Mouse (Mus musculus) kidney, embryonic 16.5 days (tissue): ENCODE data around the gene Ptpre. TPM values are rescaled to one million over a fixed set of nuclear protein-coding genes. Genes with fewer than 3 reads are reported as not detected.
"Not testable (repeated sequence)": the region's sequence is repeated elsewhere in the genome, so short reads cannot be mapped to it uniquely, and the experiment has no call there.

ENCODE experiments used
- ATAC-seq: fragments of 200-750 bp; cut with Nextera tagmentation; 2 replicates; pipeline ENCODE4 v1.8.0; 2017; ENCODE audit warnings: moderate TSS enrichment; ENCODE audit not compliant: low FRiP score, low TSS enrichment
- H3K27ac ChIP-seq: fragments of 300-500 bp; sonication (generic); 2 replicates; pipeline ENCODE4 v1.5.1; 2014; ENCODE audit warnings: low read length
- H3K27me3 ChIP-seq: fragments of 300-500 bp; sonication (generic); 2 replicates; pipeline ENCODE4 v1.6.1; 2014; ENCODE audit warnings: low read length, control low read depth, mixed read lengths; ENCODE audit not compliant: insufficient read depth
- H3K36me3 ChIP-seq: fragments of 300-500 bp; sonication (generic); 2 replicates; pipeline ENCODE4 v1.6.1; 2014; ENCODE audit warnings: low read length, control low read depth, mixed read lengths; ENCODE audit not compliant: insufficient read depth
- H3K4me1 ChIP-seq: fragments of 300-500 bp; sonication (generic); 2 replicates; pipeline ENCODE4 v1.6.1; 2014; ENCODE audit warnings: low read length, control low read depth, mixed read lengths; ENCODE audit not compliant: insufficient read depth
- H3K4me2 ChIP-seq: fragments of 300-500 bp; sonication (generic); replicated peaks from 2 replicates; pipeline ENCODE4 v1.6.1; 2014; ENCODE audit warnings: low read depth, low read length
- H3K4me3 ChIP-seq: fragments of 300-500 bp; sonication (generic); 2 replicates; pipeline ENCODE4 v1.5.1; 2014; ENCODE audit warnings: mild to moderate bottlenecking, low read length
- H3K9ac ChIP-seq: fragments of 300-500 bp; sonication (generic); replicated peaks from 2 replicates; pipeline ENCODE4 v1.6.1; 2014; ENCODE audit warnings: low read length
- H3K9me3 ChIP-seq: fragments of 300-500 bp; sonication (generic); 2 replicates; pipeline ENCODE4 v1.6.1; 2016; ENCODE audit warnings: low read length, control low read depth
- WGBS: fragments of 180-500 bp; shearing (Covaris S2); extraction: QIAGEN DNeasy Blood & Tissue Kit; methylation state at CpG from one replicate; pipeline ENCODE4 v1.1.7; 2014; 5-methylcytosine and 5-hydroxymethylcytosine counted together
- polyA plus RNA-seq: library from polyadenylated mRNA; unstranded; fragments of >200 nt; fragmentation: Nextera tagmentation; extraction: Ambion mirVana; gene quantifications from 2 replicates; pipeline ENCODE4 v1.2.1, GENCODE M21; 2015

Ptpre gene
- polyA plus RNA-seq, 1 experiment from 2014 or later, result 1.3 TPM

DNA sequence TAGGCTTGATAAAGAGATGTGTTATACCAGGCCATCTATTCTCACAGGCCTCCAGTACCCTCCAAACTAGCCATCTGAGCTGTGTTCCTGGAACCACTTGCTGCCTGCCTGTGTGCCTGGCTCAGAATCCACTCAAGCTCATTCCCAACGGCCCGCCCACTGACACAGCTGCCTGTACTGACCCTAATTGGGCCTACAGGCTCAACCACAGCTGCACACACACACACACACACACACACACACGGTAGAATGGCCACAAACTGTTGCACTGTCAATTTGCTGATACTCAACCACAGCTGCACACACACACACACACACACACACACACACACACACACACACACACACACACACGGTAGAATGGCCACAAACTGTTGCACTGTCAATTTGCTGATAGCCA is 146.8 kb downstream of the Ptpre start:
- H3K36me3 ChIP-seq, result peaks cover 24% of the 10 kb centered on the region

DNA sequence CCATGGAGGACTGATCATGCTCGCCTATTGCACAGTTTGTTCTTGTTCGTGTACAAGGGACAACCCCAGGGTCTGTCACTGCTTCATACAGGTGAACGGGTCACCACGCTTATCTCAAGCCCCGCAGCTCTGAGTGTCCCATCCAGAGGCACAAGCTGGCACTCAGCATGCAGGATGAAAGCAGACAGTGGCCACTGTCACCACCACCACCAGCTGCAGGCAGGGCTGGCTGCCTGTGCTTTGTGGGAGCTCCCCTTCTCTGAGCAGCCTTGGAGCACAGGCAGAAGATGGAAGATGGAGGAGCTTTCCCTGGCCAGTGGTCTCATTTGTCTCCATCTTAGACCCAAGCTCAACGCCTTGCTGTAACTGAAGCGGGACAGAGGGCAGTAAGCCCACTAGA is 147.7 kb downstream of the Ptpre start:
- WGBS, result 85% methylated on average over 7 of the region's 7 CpGs
- Histone ChIP-seq H3K9me3 (no peaks in the 10 kb centered on the region), H3K4me2 (no peak overlapping the region), H3K4me1 (no peaks in the 10 kb centered on the region), H3K27ac (no peak overlapping the region), H3K9ac (no peak overlapping the region), H3K4me3 (no peak overlapping the region), H3K27me3 (no peaks in the 10 kb centered on the region), H3K36me3 (peaks cover 30% of the 10 kb centered on the region)
- no peak for ATAC-seq

More for the DNA sequence above, 146.8 kb downstream of the Ptpre start:
- H3K4me3 ChIP-seq, H3K9ac ChIP-seq, H3K27me3 ChIP-seq, ATAC-seq, H3K4me2 ChIP-seq, H3K4me1 ChIP-seq, H3K27ac ChIP-seq, H3K9me3 ChIP-seq: not testable (repeated sequence)
- 64% methylated on average over 4 of the region's 4 CpGs for WGBS

DNA sequence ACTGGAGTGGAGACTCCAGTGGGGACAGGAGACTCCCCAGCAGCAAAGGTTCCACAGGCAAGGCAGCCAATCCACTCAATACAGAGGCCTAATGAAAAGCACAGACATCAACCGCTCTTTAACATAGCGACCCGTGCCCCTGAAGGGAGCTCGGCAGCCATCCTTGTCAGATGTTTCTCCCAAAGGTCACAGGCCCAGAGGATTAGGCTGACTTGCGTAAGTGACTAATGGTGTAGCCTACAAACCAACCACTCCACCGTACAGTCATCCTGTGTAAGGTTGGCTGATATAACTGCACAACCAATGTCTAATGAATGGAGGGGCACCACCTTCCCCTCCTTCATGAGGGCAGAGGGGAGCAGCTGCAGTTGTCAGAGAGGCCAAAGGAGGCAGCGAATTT is 152.1 kb downstream of the Ptpre start:
- Histone ChIP-seq H3K4me3 (no peak overlapping the region), H3K27ac (no peak overlapping the region), H3K36me3 (peaks cover 63% of the 10 kb centered on the region), H3K27me3 (no peaks in the 10 kb centered on the region), H3K9me3 (no peaks in the 10 kb centered on the region), H3K4me2 (no peak overlapping the region), H3K9ac (no peak overlapping the region), H3K4me1 (no peaks in the 10 kb centered on the region)
- 92% methylated on average over 7 of the region's 7 CpGs for WGBS
- no peak for ATAC-seq

DNA sequence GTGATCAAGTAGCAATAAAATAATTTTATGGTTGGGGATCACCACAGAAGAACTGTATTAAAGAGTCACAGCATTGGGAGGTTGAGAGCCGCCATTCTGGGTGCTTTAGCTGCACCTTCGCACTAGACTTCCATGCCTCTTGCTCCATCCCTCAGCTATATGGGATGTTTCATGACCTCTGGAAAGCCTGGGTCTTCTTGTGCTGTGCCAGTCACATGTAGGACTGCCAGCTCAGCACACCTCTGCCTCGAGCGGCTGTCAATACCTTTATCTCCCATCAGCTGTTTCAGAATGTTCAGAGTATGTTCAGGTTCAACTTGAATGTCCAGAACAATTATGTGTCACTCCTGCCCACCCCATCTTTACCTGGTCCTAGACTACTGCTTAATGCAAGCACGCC is 154.7 kb downstream of the Ptpre start:
- no peaks in the 10 kb centered on the region for H3K9me3 ChIP-seq
- no peaks in the 10 kb centered on the region for H3K4me1 ChIP-seq
- H3K9ac ChIP-seq, result no peak overlapping the region
- no peak overlapping the region for H3K4me2 ChIP-seq
- peaks cover 77% of the 10 kb centered on the region for H3K36me3 ChIP-seq
- no peak for ATAC-seq
- no peak overlapping the region for H3K27ac ChIP-seq
- WGBS, result 94% methylated on average over 5 of the region's 5 CpGs
- no peak overlapping the region for H3K4me3 ChIP-seq
- no peaks in the 10 kb centered on the region for H3K27me3 ChIP-seq

DNA sequence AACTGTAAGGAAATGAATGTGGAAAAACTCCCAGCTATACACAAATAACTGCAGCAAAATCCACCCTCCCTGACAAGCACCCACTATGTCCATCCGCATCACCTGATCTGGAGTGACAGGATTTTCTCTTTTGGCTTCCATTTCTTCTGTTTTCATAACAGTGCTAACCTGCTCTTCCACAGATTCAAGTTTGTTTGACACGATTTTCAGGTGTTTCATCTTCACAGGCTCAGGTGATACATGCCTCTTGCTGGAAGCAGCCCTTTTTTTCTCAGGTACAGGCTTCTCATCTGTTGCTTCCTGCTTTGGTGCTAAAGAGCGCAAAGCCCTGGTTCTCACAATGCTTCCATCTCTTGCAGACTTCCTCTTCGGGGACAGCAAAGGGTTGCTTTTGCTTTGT is 156.8 kb downstream of the Ptpre start:
- no peaks in the 10 kb centered on the region for H3K9me3 ChIP-seq
- H3K27ac ChIP-seq, result no peak overlapping the region
- no peak overlapping the region for H3K4me2 ChIP-seq
- H3K4me3 ChIP-seq, result no peak overlapping the region
- H3K9ac ChIP-seq, result no peak overlapping the region
- peaks cover 80% of the 10 kb centered on the region for H3K36me3 ChIP-seq
- H3K4me1 ChIP-seq, result no peaks in the 10 kb centered on the region
- no peaks in the 10 kb centered on the region for H3K27me3 ChIP-seq
- 95% methylated on average over 4 of the region's 4 CpGs for WGBS
- ATAC-seq, result no peak

DNA sequence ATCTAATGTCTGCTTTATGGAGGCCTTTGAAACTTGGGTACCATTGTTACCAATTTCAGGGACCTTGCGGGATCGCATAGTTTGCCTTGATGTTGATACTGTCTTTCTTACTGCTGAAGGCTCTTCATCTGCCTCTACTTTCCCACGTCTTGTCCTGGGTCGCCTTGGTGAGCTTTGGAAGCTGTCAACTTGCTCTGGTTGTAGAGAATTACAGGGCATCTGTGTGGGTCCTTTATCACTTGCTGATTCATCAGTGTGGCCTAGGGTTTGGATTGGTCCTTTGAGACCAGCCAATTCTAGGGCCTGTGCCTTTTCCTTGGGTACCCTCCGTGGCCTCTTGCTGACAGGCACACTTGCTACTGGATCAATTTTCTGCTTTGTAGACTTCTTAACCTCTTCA is 157.5 kb downstream of the Ptpre start:
- no peaks in the 10 kb centered on the region for H3K9me3 ChIP-seq
- no peaks in the 10 kb centered on the region for H3K4me1 ChIP-seq
- ATAC-seq, result no peak
- H3K27me3 ChIP-seq, result no peaks in the 10 kb centered on the region
- H3K4me2 ChIP-seq, result no peak overlapping the region
- peaks cover 80% of the 10 kb centered on the region for H3K36me3 ChIP-seq
- no peak overlapping the region for H3K27ac ChIP-seq
- H3K9ac ChIP-seq, result no peak overlapping the region
- no peak overlapping the region for H3K4me3 ChIP-seq
- 94% methylated on average over 5 of the region's 5 CpGs for WGBS

DNA sequence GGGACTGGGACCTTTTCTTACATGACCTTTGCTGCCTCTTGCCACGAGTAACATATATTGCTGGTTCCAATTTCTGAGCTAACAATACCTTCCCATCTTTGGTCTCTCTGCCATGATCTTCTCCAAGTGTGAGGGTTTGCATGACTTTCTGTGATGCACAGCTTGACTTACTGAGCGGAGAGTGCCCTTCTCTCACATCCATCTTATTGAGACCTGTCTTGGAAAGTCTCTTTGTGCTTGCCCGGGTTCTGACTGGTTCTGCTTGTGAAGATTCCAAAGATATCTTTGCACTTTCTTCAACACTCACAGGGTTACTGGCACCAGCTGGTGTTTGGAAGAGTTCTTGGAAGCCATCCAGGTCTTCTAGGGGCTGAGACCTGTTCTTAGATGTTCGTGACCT is 158.8 kb downstream of the Ptpre start:
- no peak overlapping the region for H3K4me2 ChIP-seq
- no peak overlapping the region for H3K27ac ChIP-seq
- WGBS, result 92% methylated on average over 4 of the region's 4 CpGs
- H3K9me3 ChIP-seq, result no peaks in the 10 kb centered on the region
- H3K27me3 ChIP-seq, result no peaks in the 10 kb centered on the region
- no peak for ATAC-seq
- H3K4me3 ChIP-seq, result no peak overlapping the region
- no peak overlapping the region for H3K9ac ChIP-seq
- no peaks in the 10 kb centered on the region for H3K4me1 ChIP-seq
- H3K36me3 ChIP-seq, result peaks cover 84% of the 10 kb centered on the region

DNA sequence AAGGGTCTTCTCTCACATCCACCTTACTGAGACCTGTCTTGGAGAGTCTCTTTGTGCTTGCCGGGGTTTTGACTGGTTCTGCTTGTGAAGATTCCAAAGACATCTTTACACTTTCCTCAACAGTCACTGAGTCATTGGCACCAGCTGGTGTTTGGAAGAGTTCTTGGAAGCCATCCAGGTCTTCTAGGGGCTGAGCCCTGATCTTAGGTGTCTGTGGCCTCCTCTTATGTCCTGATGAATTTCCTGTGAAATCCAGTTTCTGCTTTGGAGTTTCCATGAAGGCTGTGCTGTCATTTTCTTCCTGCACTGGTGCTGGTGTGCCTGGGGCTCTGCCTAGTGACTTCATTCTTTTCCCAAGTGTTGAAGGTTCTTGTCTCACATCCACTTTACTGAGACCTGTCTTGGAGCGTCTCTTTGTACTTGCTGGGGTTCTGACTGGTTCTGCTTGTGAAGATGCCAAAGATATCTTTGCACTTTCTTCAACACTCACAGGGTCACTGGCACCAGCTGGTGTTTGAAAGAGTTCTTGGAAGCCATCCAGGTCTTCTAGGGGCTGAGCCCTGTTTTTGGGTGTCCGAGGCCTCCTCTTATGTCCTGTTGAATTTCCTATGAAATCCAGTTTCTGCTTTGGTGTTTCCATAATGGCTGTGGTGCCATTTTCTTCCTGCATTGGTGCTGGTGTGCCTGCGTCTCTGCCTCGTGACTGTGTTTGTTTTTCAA is 159.9 kb downstream of the Ptpre start:
- WGBS, result 93% methylated on average over 5 of the region's 5 CpGs
- not testable (repeated sequence) for H3K9ac ChIP-seq, H3K4me1 ChIP-seq, H3K9me3 ChIP-seq, H3K27ac ChIP-seq, H3K4me2 ChIP-seq, H3K27me3 ChIP-seq, H3K4me3 ChIP-seq, ATAC-seq
- H3K36me3 ChIP-seq, result peaks cover 84% of the 10 kb centered on the region

DNA sequence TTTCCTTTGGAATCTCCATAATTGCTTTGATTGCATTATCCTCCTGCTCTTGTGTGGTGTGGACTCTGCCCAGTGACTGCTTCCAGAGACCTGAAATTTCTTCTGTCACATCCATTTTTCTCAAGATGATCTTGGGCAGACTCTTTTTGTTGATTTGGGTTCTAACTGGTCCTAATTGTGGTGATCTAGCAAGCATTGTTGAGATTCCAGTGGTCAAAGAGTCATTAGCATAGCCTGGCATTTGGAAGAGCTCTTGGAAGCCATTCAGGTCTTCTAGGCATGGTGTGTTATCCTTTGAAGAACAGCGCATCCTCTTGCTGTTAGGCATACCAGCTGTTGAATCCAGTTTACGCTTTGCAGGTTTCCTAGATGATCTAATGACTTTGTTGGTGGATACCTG is 161.1 kb downstream of the Ptpre start:
- H3K4me1 ChIP-seq, result no peaks in the 10 kb centered on the region
- no peak overlapping the region for H3K4me2 ChIP-seq
- WGBS, result 97% methylated on average over 2 of the region's 2 CpGs
- H3K9ac ChIP-seq, result no peak overlapping the region
- H3K27me3 ChIP-seq, result no peaks in the 10 kb centered on the region
- no peak for ATAC-seq
- H3K36me3 ChIP-seq, result peaks cover 85% of the 10 kb centered on the region
- no peak overlapping the region for H3K27ac ChIP-seq
- H3K4me3 ChIP-seq, result no peak overlapping the region
- H3K9me3 ChIP-seq, result no peaks in the 10 kb centered on the region

DNA sequence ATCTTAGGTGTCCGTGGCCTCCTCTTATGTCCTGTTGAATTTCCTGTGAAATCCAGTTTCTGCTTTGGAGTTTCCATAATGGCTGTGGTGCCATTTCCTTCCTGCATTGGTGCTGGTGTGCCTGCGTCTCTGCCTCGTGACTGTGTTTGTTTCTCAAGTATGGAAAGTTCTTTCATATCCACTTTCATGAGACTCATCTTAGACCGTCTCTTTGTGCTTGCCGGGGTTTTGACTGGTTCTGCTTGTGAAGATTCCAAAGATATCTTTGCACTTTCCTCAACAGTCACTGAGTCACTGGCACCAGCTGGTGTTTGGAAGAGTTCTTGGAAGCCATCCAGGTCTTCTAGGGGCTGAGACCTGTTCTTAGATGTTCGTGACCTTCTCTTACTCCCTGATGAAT is 162.1 kb downstream of the Ptpre start:
- not testable (repeated sequence) for ATAC-seq, H3K9ac ChIP-seq, H3K4me1 ChIP-seq, H3K4me3 ChIP-seq, H3K27ac ChIP-seq, H3K9me3 ChIP-seq, H3K4me2 ChIP-seq, H3K27me3 ChIP-seq
- H3K36me3 ChIP-seq, result peaks cover 86% of the 10 kb centered on the region
- 75% methylated on average over 6 of the region's 6 CpGs for WGBS
